Mouse (Mus musculus) embryonic facial prominence, embryonic 15.5 days (tissue): ENCODE results near the gene Agpat2. TPM values are rescaled to one million over a fixed set of nuclear protein-coding genes. Genes with fewer than 3 reads are reported as not detected.

Source experiments
- ATAC-seq: fragments of 200-750 bp; cut with Nextera tagmentation; 2 replicates; pipeline ENCODE4 v1.8.0; 2017; ENCODE audit warnings: low read depth, moderate TSS enrichment; ENCODE audit not compliant: insufficient number of reproducible peaks, low FRiP score, low TSS enrichment
- H3K27ac ChIP-seq: fragments of 300-500 bp; sonication (generic); replicated peaks from 2 replicates; pipeline ENCODE4 v1.5.1; 2015; ENCODE audit warnings: mild to moderate bottlenecking, inconsistent platforms
- H3K27me3 ChIP-seq: fragments of 300-500 bp; sonication (generic); 2 replicates; pipeline ENCODE4 v1.6.1; 2015; ENCODE audit warnings: inconsistent platforms
- H3K36me3 ChIP-seq: fragments of 300-500 bp; sonication (generic); 2 replicates; pipeline ENCODE4 v1.6.1; 2015; ENCODE audit warnings: mild to moderate bottlenecking, inconsistent platforms
- H3K4me1 ChIP-seq: fragments of 300-500 bp; sonication (generic); 2 replicates; pipeline ENCODE4 v1.6.1; 2015; ENCODE audit warnings: inconsistent platforms
- H3K4me2 ChIP-seq: fragments of 300-500 bp; sonication (generic); replicated peaks from 2 replicates; pipeline ENCODE4 v1.6.1; 2015; ENCODE audit warnings: mild to moderate bottlenecking, inconsistent platforms
- H3K4me3 ChIP-seq: fragments of 300-500 bp; sonication (generic); replicated peaks from 2 replicates; pipeline ENCODE4 v1.5.1; 2015; ENCODE audit warnings: mild to moderate bottlenecking, inconsistent platforms
- H3K9ac ChIP-seq: fragments of 300-500 bp; sonication (generic); 2 replicates; pipeline ENCODE4 v1.6.1; 2015; ENCODE audit warnings: inconsistent platforms
- H3K9me3 ChIP-seq: fragments of 300-500 bp; sonication (generic); replicated peaks from 2 replicates; pipeline ENCODE4 v1.6.1; 2016; ENCODE audit warnings: inconsistent platforms
- WGBS: fragments of 180-500 bp; shearing (Covaris S2); methylation state at CpG from one replicate; pipeline ENCODE4 v1.1.7; 2015; 5-methylcytosine and 5-hydroxymethylcytosine counted together
- polyA plus RNA-seq: library from polyadenylated mRNA; unstranded; fragments of >200 nt; fragmentation: Nextera tagmentation; extraction: Ambion mirVana; gene quantifications from 2 replicates; pipeline ENCODE4 v1.2.1, GENCODE M21; 2015

The Agpat2 gene
- 31.7 and 32.2 TPM in 2 replicates for polyA plus RNA-seq

DNA sequence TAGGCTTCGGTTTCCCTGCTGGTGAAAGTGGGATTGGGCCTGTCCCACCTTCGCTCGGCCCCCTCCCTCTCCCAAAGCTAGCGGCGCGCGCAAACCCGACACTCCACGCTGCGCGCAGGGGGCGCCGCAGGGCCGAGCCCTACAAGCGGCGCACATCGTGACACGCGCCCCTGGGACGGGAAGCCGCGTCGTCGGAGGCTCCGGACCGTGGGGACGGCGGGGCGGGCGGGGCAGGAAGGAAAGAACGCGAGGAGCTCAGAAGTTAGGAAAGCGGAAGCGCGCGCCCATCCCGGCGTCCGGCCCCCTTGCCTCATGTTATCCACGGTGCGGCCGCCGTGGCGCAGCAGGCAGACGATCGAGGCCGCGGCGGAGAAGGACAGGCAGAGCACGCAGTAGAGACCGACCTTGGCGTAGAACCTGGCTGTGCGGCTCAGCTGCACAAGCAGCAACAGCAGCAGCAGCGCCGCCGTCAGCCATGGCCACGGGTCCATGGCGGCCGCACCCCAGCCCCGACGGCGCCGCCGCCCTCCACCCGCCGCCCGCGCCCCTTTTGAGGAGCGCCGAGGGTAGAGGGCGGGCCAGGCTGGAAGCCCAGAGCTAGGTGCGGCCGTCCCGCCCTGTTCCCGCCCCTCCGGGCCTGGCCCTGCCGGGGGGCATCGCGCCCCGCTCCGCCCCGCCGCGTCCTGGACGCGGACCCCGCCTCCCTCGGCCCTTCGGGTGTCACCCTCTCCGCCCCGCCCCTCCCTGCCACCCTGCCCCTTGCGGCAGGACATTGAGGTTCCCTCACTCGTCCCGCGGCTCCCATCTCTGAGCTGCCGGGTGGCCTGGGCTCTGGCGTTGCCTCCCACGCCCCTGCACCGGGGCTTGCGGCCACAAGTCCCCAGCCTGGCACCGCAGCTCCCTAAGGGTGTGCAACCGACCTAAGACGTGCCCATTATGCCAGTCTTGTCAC lies at the start of gene Agpat2:
TSS of gene Agpat2 (minus strand) at position 698 of the 952 bp plus-strand sequence.
- Histone ChIP-seq H3K4me1 (peaks cover 38% of the 10 kb centered on the region), H3K36me3 (no peaks in the 10 kb centered on the region), H3K27me3 (no peaks in the 10 kb centered on the region), H3K9me3 (no peaks in the 10 kb centered on the region), H3K9ac (peak within 1 kb of the TSS; percentile 59), H3K4me3 (peak within 1 kb of the TSS; percentile 63), H3K4me2 (peak within 1 kb of the TSS; percentile 82), H3K27ac (peak within 1 kb of the TSS; percentile 84)
- WGBS, result under 1% methylated on average over 96 of the region's 103 CpGs
- peak; percentile 82 for ATAC-seq

DNA sequence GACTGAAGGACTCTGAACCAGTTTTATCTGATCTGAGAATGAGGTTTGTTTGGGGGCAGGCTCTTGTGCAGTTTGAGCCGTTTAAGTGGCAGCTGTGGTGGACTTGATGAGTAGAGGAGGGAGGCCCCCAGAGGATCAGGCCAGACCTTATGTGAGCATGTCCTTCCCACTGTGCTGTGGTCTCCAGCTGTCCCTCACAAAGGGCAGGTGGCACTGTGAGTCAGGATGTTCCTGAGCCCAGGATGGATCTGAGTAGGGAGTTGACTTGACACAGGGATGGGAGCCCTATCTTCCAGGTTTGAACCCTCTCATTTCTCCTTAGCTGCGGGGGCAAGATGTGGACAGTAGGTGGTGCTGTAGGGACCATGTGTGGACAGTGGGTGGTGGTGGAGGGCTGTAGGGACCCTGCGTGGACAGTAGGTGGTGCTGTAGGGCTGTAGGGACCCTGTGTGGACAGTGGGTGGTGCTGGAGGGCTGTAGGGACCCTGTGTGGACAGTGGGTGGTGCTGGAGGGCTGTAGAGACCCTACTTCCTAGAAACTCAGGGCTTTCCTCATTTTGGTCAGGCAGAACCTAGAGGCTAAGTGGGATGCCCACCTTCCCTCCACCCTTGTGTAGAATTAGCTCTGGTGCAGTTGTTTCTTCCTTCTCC lies 42.6 kb upstream of the Agpat2 start:
- 20% methylated on average over 3 of the region's 3 CpGs for WGBS
- Histone ChIP-seq H3K9ac (no peak overlapping the region), H3K27me3 (no peaks in the 10 kb centered on the region), H3K27ac (no peak overlapping the region), H3K4me2 (no peak overlapping the region), H3K36me3 (no peaks in the 10 kb centered on the region), H3K9me3 (no peaks in the 10 kb centered on the region), H3K4me1 (no peaks in the 10 kb centered on the region), H3K4me3 (no peak overlapping the region)
- peak; percentile 89 for ATAC-seq

DNA sequence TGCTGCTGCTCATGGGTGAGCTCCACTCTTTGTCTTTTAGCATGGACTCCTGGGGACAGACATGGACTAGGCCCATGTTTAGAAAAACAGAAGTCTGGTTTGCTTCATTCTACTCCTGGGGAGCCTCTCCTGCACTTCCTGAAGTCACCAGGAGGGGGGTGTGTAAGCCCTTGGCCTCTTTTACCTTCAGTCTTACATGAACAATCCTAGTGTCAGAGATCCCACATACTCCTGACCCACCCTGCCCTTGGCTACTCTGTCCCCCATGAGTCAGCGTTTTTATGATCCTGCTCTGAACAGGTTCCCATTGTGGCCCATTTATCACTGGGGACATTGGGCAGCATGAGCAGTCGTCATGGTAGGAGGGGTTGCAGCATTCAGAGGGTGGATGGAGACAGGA lies 39.7 kb upstream of the Agpat2 start:
- no peak overlapping the region for H3K4me3 ChIP-seq
- whole genome bisulfite sequencing, result 66% methylated on average over 2 of the region's 2 CpGs
- H3K4me1 ChIP-seq, result peaks cover 11% of the 10 kb centered on the region
- no peak overlapping the region for H3K9ac ChIP-seq
- H3K9me3 ChIP-seq, result no peaks in the 10 kb centered on the region
- H3K4me2 ChIP-seq, result no peak overlapping the region
- no peak for ATAC-seq
- no peaks in the 10 kb centered on the region for H3K27me3 ChIP-seq
- no peaks in the 10 kb centered on the region for H3K36me3 ChIP-seq
- H3K27ac ChIP-seq, result no peak overlapping the region

DNA sequence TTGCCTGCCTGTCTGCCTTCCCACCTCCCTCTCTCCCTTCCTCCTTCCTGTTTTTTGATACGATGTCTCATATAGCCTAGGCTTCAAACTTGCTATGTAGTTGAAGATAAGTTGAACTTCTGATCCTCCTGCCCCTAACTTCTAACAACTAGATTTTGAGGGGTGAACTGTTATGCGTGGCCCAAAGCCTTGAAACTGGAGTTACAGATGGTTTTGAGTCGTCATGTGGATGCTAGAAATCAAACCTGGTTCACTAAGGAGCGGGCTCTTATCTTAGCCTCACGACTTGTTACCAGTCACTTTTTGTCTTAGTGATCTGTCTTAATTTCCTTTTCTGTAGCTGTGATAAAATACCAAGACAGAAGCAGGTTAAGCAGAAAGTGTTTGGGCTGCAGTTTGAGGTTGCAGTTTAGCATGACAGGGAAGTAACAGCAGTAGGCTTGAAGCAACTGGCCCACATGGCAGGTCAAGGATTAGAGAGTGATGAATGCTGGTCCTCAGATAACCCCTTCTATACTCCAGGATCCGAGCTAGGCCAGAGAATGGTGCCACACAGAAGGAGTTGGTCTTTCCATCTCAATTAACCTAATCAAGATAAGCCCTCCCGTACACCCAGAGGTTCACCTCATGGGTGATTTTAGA lies 36.9 kb upstream of the Agpat2 start:
- Histone ChIP-seq H3K36me3 (peaks cover 27% of the 10 kb centered on the region), H3K4me3 (no peak overlapping the region), H3K9ac (no peak overlapping the region), H3K27ac (peak overlapping the region; percentile 94), H3K27me3 (no peaks in the 10 kb centered on the region), H3K4me1 (peaks cover 29% of the 10 kb centered on the region), H3K9me3 (no peaks in the 10 kb centered on the region), H3K4me2 (no peak overlapping the region)
- no peak for ATAC-seq
- WGBS, result 73% methylated on average over 7 of the region's 7 CpGs

- Histone ChIP-seq H3K4me2 (peak overlapping the region; percentile 76), H3K36me3 (peaks cover 36% of the 10 kb centered on the region), H3K27me3 (no peaks in the 10 kb centered on the region), H3K4me1 (peaks cover 29% of the 10 kb centered on the region), H3K4me3 (peak overlapping the region; percentile 94), H3K9me3 (no peaks in the 10 kb centered on the region), H3K27ac (peak overlapping the region; percentile 94), H3K9ac (peak overlapping the region; percentile 96)
- whole genome bisulfite sequencing, result 3% methylated on average over 49 of the region's 49 CpGs
- ATAC-seq, result peak; percentile 83
Measured at GRCm38 (mm10) chr2:26639838-26640830, 35.9 kb upstream of the Agpat2 start.

DNA sequence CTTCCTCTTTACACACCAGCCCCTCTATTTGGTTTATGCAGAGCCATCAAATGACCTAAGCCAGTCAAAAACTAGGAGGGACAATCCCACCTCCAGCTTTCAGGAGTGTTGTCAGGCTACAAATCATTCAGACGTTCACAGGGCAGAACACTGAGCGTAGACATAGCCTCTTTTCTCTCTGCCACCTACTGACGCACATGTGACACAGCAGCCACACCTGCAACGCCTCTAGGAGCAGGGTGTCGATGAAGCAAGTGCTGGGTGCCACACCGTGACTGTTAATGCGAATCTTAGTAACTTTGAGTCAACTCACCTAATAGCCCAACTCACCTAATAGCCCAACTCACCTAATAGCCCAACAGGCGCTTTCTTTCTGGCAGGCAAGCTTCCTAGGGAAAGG lies 34.9 kb upstream of the Agpat2 start:
- 4% methylated on average over 8 of the region's 8 CpGs for WGBS
- no peaks in the 10 kb centered on the region for H3K27me3 ChIP-seq
- peak overlapping the region; percentile 94 for H3K4me3 ChIP-seq
- H3K4me1 ChIP-seq, result peaks cover 29% of the 10 kb centered on the region
- peak overlapping the region; percentile 76 for H3K4me2 ChIP-seq
- ATAC-seq, result no peak
- H3K27ac ChIP-seq, result 0 out of 2 replicates have a peak overlapping the region, but pooled peaks have one; percentile 17
- H3K36me3 ChIP-seq, result peaks cover 47% of the 10 kb centered on the region
- no peaks in the 10 kb centered on the region for H3K9me3 ChIP-seq
- peak overlapping the region; percentile 96 for H3K9ac ChIP-seq

GRCm38 (mm10) chr2:26638572-26638971 lies 34.4 kb upstream of the Agpat2 start:
- Histone ChIP-seq H3K27ac (0 out of 2 replicates have a peak overlapping the region, but pooled peaks have one; percentile 17), H3K4me3 (peak overlapping the region; percentile 94), H3K36me3 (peaks cover 47% of the 10 kb centered on the region), H3K9ac (peak overlapping the region; percentile 96; the same call in 1 of the 2 replicates), H3K4me1 (peaks cover 29% of the 10 kb centered on the region), H3K9me3 (no peaks in the 10 kb centered on the region), H3K27me3 (no peaks in the 10 kb centered on the region), H3K4me2 (peak overlapping the region; percentile 76)
- WGBS, result 70% methylated on average over 5 of the region's 5 CpGs
- ATAC-seq, result no peak

DNA sequence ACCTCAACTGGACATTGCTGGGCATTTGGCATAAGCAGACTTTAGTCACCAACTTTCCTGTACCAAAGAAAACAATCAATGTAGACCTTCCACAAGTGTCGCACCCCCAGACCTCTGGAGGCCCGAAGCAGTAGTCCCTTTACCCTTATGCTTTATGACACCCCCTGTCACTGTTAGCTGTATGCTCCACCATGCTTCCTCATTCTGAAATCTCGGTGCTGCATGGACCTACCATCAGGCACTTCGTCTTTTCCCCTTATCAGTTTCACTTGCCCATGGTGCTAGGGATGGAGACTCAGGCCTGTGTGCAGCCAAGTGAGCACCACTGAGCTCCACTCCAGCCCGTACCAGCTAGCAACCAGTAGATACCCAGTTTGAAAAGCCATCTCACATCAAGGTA lies 33.8 kb upstream of the Agpat2 start:
- no peak for ATAC-seq
- H3K9ac ChIP-seq, result no peak overlapping the region
- H3K9me3 ChIP-seq, result no peaks in the 10 kb centered on the region
- H3K36me3 ChIP-seq, result peaks cover 47% of the 10 kb centered on the region
- peak overlapping the region; percentile 76 for H3K4me2 ChIP-seq
- peak overlapping the region; percentile 94; the same call in 1 of the 2 replicates for H3K4me3 ChIP-seq
- H3K4me1 ChIP-seq, result peaks cover 29% of the 10 kb centered on the region
- H3K27me3 ChIP-seq, result no peaks in the 10 kb centered on the region
- H3K27ac ChIP-seq, result no peak overlapping the region
- 81% methylated on average over 5 of the region's 5 CpGs for WGBS

DNA sequence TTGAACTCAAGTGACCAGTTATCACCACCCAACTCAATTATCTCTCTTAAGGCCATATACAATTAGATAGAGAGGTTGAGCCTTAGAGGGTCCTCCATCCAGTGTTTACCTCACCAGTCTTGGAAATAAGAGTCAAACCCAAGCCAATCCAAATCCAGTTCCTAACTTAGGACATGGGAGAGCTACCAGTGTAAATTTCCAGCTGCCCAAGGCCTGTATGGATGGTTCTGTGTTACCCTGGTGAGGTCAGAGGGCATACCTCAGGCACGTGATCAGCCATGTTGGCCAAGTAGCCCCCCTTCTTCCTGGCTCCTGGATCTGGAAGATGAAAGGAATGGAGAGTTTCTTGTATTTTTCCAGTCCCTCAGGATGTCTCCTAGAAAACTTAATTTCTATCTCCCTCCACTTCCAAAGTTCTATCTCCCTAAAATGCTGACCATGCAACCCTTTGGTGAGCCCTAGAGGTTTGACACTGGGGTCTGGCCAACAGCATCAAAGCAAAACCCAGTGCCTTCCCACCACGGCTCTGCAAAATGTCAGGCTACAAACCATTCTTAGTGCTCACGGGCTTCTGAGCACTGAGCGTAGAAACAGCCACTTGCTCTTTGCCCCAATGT lies 33.2 kb upstream of the Agpat2 start:
- ATAC-seq, result no peak
- Histone ChIP-seq H3K4me2 (no peak overlapping the region), H3K27me3 (no peaks in the 10 kb centered on the region), H3K4me3 (no peak overlapping the region), H3K9ac (no peak overlapping the region), H3K27ac (no peak overlapping the region), H3K9me3 (no peaks in the 10 kb centered on the region), H3K4me1 (peaks cover 29% of the 10 kb centered on the region), H3K36me3 (peaks cover 47% of the 10 kb centered on the region)
- 77% methylated on average over 4 of the region's 4 CpGs for WGBS

DNA sequence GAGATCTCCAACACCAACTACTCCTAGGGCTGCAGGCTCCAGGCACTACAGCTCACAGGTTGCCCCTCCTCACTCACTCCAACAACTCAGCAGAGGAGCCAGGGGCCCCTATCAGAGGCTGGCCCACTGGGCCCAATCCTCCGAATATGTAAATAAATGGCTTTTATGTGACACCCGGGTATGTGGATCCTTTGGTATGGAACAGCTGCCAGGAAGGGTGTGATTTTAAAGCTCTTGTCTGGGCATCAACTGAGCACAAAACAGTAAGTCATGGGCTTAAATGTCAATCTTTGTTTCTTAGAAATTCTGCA lies 32.1 kb upstream of the Agpat2 start:
- Histone ChIP-seq H3K27ac (no peak overlapping the region), H3K9me3 (no peaks in the 10 kb centered on the region), H3K4me2 (no peak overlapping the region), H3K9ac (no peak overlapping the region), H3K36me3 (peaks cover 47% of the 10 kb centered on the region), H3K27me3 (no peaks in the 10 kb centered on the region), H3K4me3 (no peak overlapping the region), H3K4me1 (peaks cover 29% of the 10 kb centered on the region)
- WGBS, result 61% methylated on average over 2 of the region's 2 CpGs
- no peak for ATAC-seq
